Mouse (Mus musculus): Measurements from ENCODE around the gene Scap. TPM values are rescaled to one million over a fixed set of nuclear protein-coding genes. Genes with fewer than 3 reads are reported as not detected.

Gene Scap
- total RNA-seq, 2 experiments from 2014 or later, result 91.7 to 103 TPM

Other genes starting within 250 kb of the Scap start
- 10 to 100 TPM; 69.0 to 72.1 TPM for gene Smarcc1, start 215.6 kb upstream of the Scap start, total RNA-seq (2021)
- 100 to 1,000 TPM; 168 to 171 TPM for gene Dhx30, start 215.5 kb upstream of the Scap start, total RNA-seq (2021)
- gene Cspg5, start 89.5 kb upstream of the Scap start, total RNA-seq (2021), result 100 to 1,000 TPM; 365 to 384 TPM
- 10 to 100 TPM in 1 of 2 experiments, 1 to 10 TPM in 1; 10.0 to 13.6 TPM for gene Elp6, start 28.1 kb upstream of the Scap start, total RNA-seq (2021)
- 10 to 100 TPM; 53.1 to 55.5 TPM for gene Ptpn23, start 74.9 kb downstream of the Scap start, total RNA-seq (2021)
- gene Ngp, start 86.5 kb downstream of the Scap start, total RNA-seq (2021), result under 1 TPM in 1 of 2 experiments, not detected in 1; 0.51 TPM
- gene Klhl18, start 143.4 kb downstream of the Scap start, total RNA-seq (2021), result 10 to 100 TPM; 30.0 to 30.6 TPM
- 1 to 10 TPM; 3.6 to 5.3 TPM for gene Kif9, start 143.7 kb downstream of the Scap start, total RNA-seq (2021)
- 10 to 100 TPM; 60.2 to 61.9 TPM for gene Setd2, start 199.3 kb downstream of the Scap start, total RNA-seq (2021)